Mouse (Mus musculus) yolk sac, embryonic 10.5 days (tissue): Measurements from ENCODE around the gene Frat1.

ENCODE experiments used
- DNase-seq: peaks from one replicate; pipeline ENCODE4 v3.0.0-alpha.2; 2017; ENCODE audit warnings: low spot score

Gene Frat1

GRCm38 (mm10) chr19:41829381-41830105, at the start of gene Frat1:
TSS of gene Frat1 (plus strand) at chr19:41829970.
- DNase-seq = peak; percentile 91

- no peak for DNase-seq
Measured at GRCm38 (mm10) chr19:41786896-41787295, 42.9 kb upstream of the Frat1 start.

GRCm38 (mm10) chr19:41789110-41789961, 40.4 kb upstream of the Frat1 start:
- DNase-seq = no peak

- no peak for DNase-seq
Measured at GRCm38 (mm10) chr19:41791384-41791783, 38.4 kb upstream of the Frat1 start.

GRCm38 (mm10) chr19:41792934-41793486, 36.8 kb upstream of the Frat1 start:
- DNase-seq = no peak

GRCm38 (mm10) chr19:41794017-41794416, 35.8 kb upstream of the Frat1 start:
- DNase-seq = no peak

GRCm38 (mm10) chr19:41794901-41795300, 34.9 kb upstream of the Frat1 start:
- no peak for DNase-seq

GRCm38 (mm10) chr19:41796148-41796760, 33.5 kb upstream of the Frat1 start:
- no peak for DNase-seq

- no peak for DNase-seq
Measured at GRCm38 (mm10) chr19:41796789-41797327, 32.9 kb upstream of the Frat1 start.

- no peak for DNase-seq
Measured at GRCm38 (mm10) chr19:41797536-41797935, 32.2 kb upstream of the Frat1 start.

- DNase-seq = no peak
Measured at GRCm38 (mm10) chr19:41800451-41800850, 29.3 kb upstream of the Frat1 start.

- DNase-seq = no peak
Measured at GRCm38 (mm10) chr19:41800986-41801741, 28.6 kb upstream of the Frat1 start.

- DNase-seq = peak; percentile 92
Measured at GRCm38 (mm10) chr19:41801742-41802369, 27.9 kb upstream of the Frat1 start, which contains the start of gene Arhgap19. TSS of gene Arhgap19 (minus strand) at chr19:41802047.

GRCm38 (mm10) chr19:41803322-41803721, 26.4 kb upstream of the Frat1 start:
- DNase-seq = no peak

- DNase-seq = no peak
Measured at GRCm38 (mm10) chr19:41805831-41806230, 23.9 kb upstream of the Frat1 start.

GRCm38 (mm10) chr19:41807497-41807896, 22.3 kb upstream of the Frat1 start:
- DNase-seq = no peak

- DNase-seq = no peak
Measured at GRCm38 (mm10) chr19:41808104-41808634, 21.6 kb upstream of the Frat1 start.

- DNase-seq = no peak
Measured at GRCm38 (mm10) chr19:41810074-41810473, 19.7 kb upstream of the Frat1 start.

GRCm38 (mm10) chr19:41812525-41812924, 17.2 kb upstream of the Frat1 start:
- DNase-seq = no peak

- DNase-seq = no peak
Measured at GRCm38 (mm10) chr19:41813374-41813773, 16.4 kb upstream of the Frat1 start.

GRCm38 (mm10) chr19:41816410-41816809, 13.4 kb upstream of the Frat1 start:
- DNase-seq = no peak
